Mouse (Mus musculus): ENCODE results near the gene Dcun1d4.

GRCm38 (mm10) chr5:73474412-73475405 lies 6.1 kb upstream of the Dcun1d4 start:
- TF ChIP-seq CTCF (IDR thresholded peaks at IDR 0.05; ENCODE audit: extremely low read depth, insufficient read length, insufficient replicate concordance, low read depth, low read length) (no peak), POLR2A (IDR thresholded peaks at IDR 0.05; ENCODE audit: low read depth, low read length) (no peak)
